Mouse (Mus musculus): Measurements from ENCODE around the gene Fam72a. TPM values are rescaled to one million over a fixed set of nuclear protein-coding genes. Genes with fewer than 3 reads are reported as not detected.
"Not testable (repeated sequence)": the region's sequence is repeated elsewhere in the genome, so short reads cannot be mapped to it uniquely, and the experiment has no call there.

Gene Fam72a
- polyA plus RNA-seq, 1 experiment from 2014 or later: 5.7 TPM

GRCm38 (mm10) chr1:131541431-131541830 is 13.7 kb downstream of the Fam72a start:
- 65% methylated on average over 3 of the region's 3 CpGs for WGBS

GRCm38 (mm10) chr1:131541903-131542302 is 14.2 kb downstream of the Fam72a start:
- Histone ChIP-seq H3K9me3 (replicated peaks) (no peaks in the 10 kb centered on the region), H3K36me3 (peaks cover 23% of the 10 kb centered on the region), H3K4me1 (peaks cover 9% of the 10 kb centered on the region), H3K27ac (replicated peaks) (no peak overlapping the region), H3K4me3 (no peak overlapping the region), H3K27me3 (ENCODE audit: low read depth, poor library complexity, severe bottlenecking) (no peaks in the 10 kb centered on the region)
- 96% methylated on average over 5 of the region's 5 CpGs for WGBS
- DNase-seq (ENCODE audit: low spot score): no peak

More at GRCm38 (mm10) chr1:131541431-131541830, 13.7 kb downstream of the Fam72a start:
- Histone ChIP-seq H3K4me3 (no peak overlapping the region), H3K9me3 (replicated peaks) (no peaks in the 10 kb centered on the region), H3K27ac (replicated peaks) (0 out of 2 replicates have a peak overlapping the region, but pooled peaks have one; percentile 42), H3K27me3 (ENCODE audit: low read depth, poor library complexity, severe bottlenecking) (no peaks in the 10 kb centered on the region), H3K36me3 (peaks cover 27% of the 10 kb centered on the region), H3K4me1 (peaks cover 9% of the 10 kb centered on the region)
- DNase-seq (ENCODE audit: low spot score): no peak

- Histone ChIP-seq H3K4me3 (no peak overlapping the region), H3K27me3 (ENCODE audit: low read depth, poor library complexity, severe bottlenecking) (no peaks in the 10 kb centered on the region), H3K36me3 (peaks cover 12% of the 10 kb centered on the region), H3K4me1 (peaks cover 17% of the 10 kb centered on the region), H3K27ac (replicated peaks) (no peak overlapping the region), H3K9me3 (replicated peaks) (no peaks in the 10 kb centered on the region)
- 89% methylated on average over 7 of the region's 7 CpGs for WGBS
- no peak for DNase-seq (ENCODE audit: low spot score)
Measured at GRCm38 (mm10) chr1:131543886-131544565, 16.3 kb downstream of the Fam72a start.

- Histone ChIP-seq H3K36me3 (no peaks in the 10 kb centered on the region), H3K27me3 (ENCODE audit: low read depth, poor library complexity, severe bottlenecking) (no peaks in the 10 kb centered on the region), H3K27ac (replicated peaks) (no peak overlapping the region), H3K4me1 (peaks cover 9% of the 10 kb centered on the region), H3K4me3 (no peak overlapping the region), H3K9me3 (replicated peaks) (no peaks in the 10 kb centered on the region)
- no peak for DNase-seq (ENCODE audit: low spot score)
- WGBS: 82% methylated on average over 13 of the region's 13 CpGs
Measured at GRCm38 (mm10) chr1:131546798-131547690, 19.3 kb downstream of the Fam72a start.

GRCm38 (mm10) chr1:131548494-131549365 is 21.0 kb downstream of the Fam72a start:
- Histone ChIP-seq H3K4me1 (peaks cover 9% of the 10 kb centered on the region), H3K4me3 (no peak overlapping the region), H3K9me3 (replicated peaks) (no peaks in the 10 kb centered on the region), H3K36me3 (no peaks in the 10 kb centered on the region), H3K27ac (replicated peaks) (peak overlapping the region; percentile 57), H3K27me3 (ENCODE audit: low read depth, poor library complexity, severe bottlenecking) (no peaks in the 10 kb centered on the region)
- 37% methylated on average over 8 of the region's 8 CpGs for whole genome bisulfite sequencing
- DNase-seq (ENCODE audit: low spot score): peak; percentile 17

GRCm38 (mm10) chr1:131551956-131552355 is 24.3 kb downstream of the Fam72a start:
- Histone ChIP-seq H3K27ac (replicated peaks) (no peak overlapping the region), H3K27me3 (ENCODE audit: low read depth, poor library complexity, severe bottlenecking) (no peaks in the 10 kb centered on the region), H3K4me3 (no peak overlapping the region), H3K4me1 (peaks cover 16% of the 10 kb centered on the region), H3K9me3 (replicated peaks) (no peaks in the 10 kb centered on the region), H3K36me3 (no peaks in the 10 kb centered on the region)
- 83% methylated on average over 2 of the region's 2 CpGs for WGBS
- no peak for DNase-seq (ENCODE audit: low spot score)

GRCm38 (mm10) chr1:131553428-131553827 is 25.7 kb downstream of the Fam72a start:
- Histone ChIP-seq H3K27me3 (ENCODE audit: low read depth, poor library complexity, severe bottlenecking) (no peaks in the 10 kb centered on the region), H3K27ac (replicated peaks) (no peak overlapping the region), H3K4me1 (peaks cover 15% of the 10 kb centered on the region), H3K36me3 (no peaks in the 10 kb centered on the region), H3K9me3 (replicated peaks) (no peaks in the 10 kb centered on the region), H3K4me3 (no peak overlapping the region)
- no peak for DNase-seq (ENCODE audit: low spot score)

- WGBS: 21% methylated on average over 13 of the region's 13 CpGs
- no peaks in the 10 kb centered on the region for H3K36me3 ChIP-seq
- H3K4me1 ChIP-seq: peaks cover 7% of the 10 kb centered on the region
- DNase-seq (ENCODE audit: low spot score): peak; percentile 83
- H3K27ac ChIP-seq (replicated peaks): peak overlapping the region; percentile 76
- H3K27me3 ChIP-seq (ENCODE audit: low read depth, poor library complexity, severe bottlenecking): no peaks in the 10 kb centered on the region
- no peaks in the 10 kb centered on the region for H3K9me3 ChIP-seq (replicated peaks)
- peak overlapping the region; percentile 34; the same call in 1 of the 2 replicates for H3K4me3 ChIP-seq
Measured at GRCm38 (mm10) chr1:131555042-131555812, 27.5 kb downstream of the Fam72a start.

GRCm38 (mm10) chr1:131560500-131560899 is 32.8 kb downstream of the Fam72a start:
- H3K9me3 ChIP-seq (replicated peaks): no peaks in the 10 kb centered on the region
- no peaks in the 10 kb centered on the region for H3K27me3 ChIP-seq (ENCODE audit: low read depth, poor library complexity, severe bottlenecking)
- H3K27ac ChIP-seq (replicated peaks): no peak overlapping the region
- no peak for DNase-seq (ENCODE audit: low spot score)
- no peak overlapping the region for H3K4me3 ChIP-seq
- no peaks in the 10 kb centered on the region for H3K4me1 ChIP-seq
- no peaks in the 10 kb centered on the region for H3K36me3 ChIP-seq

- Histone ChIP-seq H3K9me3 (replicated peaks) (no peaks in the 10 kb centered on the region), H3K27me3 (ENCODE audit: low read depth, poor library complexity, severe bottlenecking) (no peaks in the 10 kb centered on the region), H3K4me1 (no peaks in the 10 kb centered on the region), H3K36me3 (no peaks in the 10 kb centered on the region), H3K27ac (replicated peaks) (no peak overlapping the region), H3K4me3 (no peak overlapping the region)
- WGBS: 89% methylated on average over 2 of the region's 2 CpGs
- DNase-seq (ENCODE audit: low spot score): no peak
Measured at GRCm38 (mm10) chr1:131562081-131562480, 34.4 kb downstream of the Fam72a start.

GRCm38 (mm10) chr1:131566056-131566455 is 38.4 kb downstream of the Fam72a start:
- 40% methylated on average over 11 of the region's 11 CpGs for WGBS
- not testable (repeated sequence) for H3K27me3 ChIP-seq (ENCODE audit: low read depth, poor library complexity, severe bottlenecking); H3K36me3 ChIP-seq; H3K4me3 ChIP-seq; H3K9me3 ChIP-seq (replicated peaks); H3K4me1 ChIP-seq
- peak overlapping the region; percentile 59; the same call in 1 of the 2 replicates for H3K27ac ChIP-seq (replicated peaks)
- DNase-seq (ENCODE audit: low spot score): peak; percentile 49

GRCm38 (mm10) chr1:131569721-131570120 is 42.0 kb downstream of the Fam72a start:
- no peak for DNase-seq (ENCODE audit: low spot score)
- Histone ChIP-seq H3K27me3 (ENCODE audit: low read depth, poor library complexity, severe bottlenecking) (no peaks in the 10 kb centered on the region), H3K4me1 (no peaks in the 10 kb centered on the region), H3K36me3 (no peaks in the 10 kb centered on the region), H3K4me3 (no peak overlapping the region), H3K27ac (replicated peaks) (no peak overlapping the region), H3K9me3 (replicated peaks) (no peaks in the 10 kb centered on the region)
- 91% methylated on average over 6 of the region's 6 CpGs for WGBS

All from midbrain, embryonic 10.5 days (tissue).